Mouse (Mus musculus) urinary bladder, postnatal 25 days (tissue): Measurements from ENCODE around the gene Atg3.

Experiments used
- DNase-seq: peaks from one replicate; pipeline ENCODE4 v3.0.0; 2022; ENCODE audit warnings: low spot score

The Atg3 gene

GRCm38 (mm10) chr16:45158522-45159388, at the start of gene Atg3, which contains the start of gene Slc35a5:
Gene Atg3 (plus strand): TSS chr16:45158785.
Gene Slc35a5 (minus strand): TSS chr16:45158706.
- DNase-seq = peak; percentile 91

- DNase-seq = peak; percentile 61
These were observed 48.1 kb upstream of the Atg3 start for GRCm38 (mm10) chr16:45110498-45110897.

GRCm38 (mm10) chr16:45117200-45117599, 41.4 kb upstream of the Atg3 start:
- no peak for DNase-seq

GRCm38 (mm10) chr16:45118760-45119159, 39.8 kb upstream of the Atg3 start:
- DNase-seq = no peak

- no peak for DNase-seq
These were observed 37.6 kb upstream of the Atg3 start for GRCm38 (mm10) chr16:45120844-45121425.

GRCm38 (mm10) chr16:45122571-45122970, 36.0 kb upstream of the Atg3 start:
- DNase-seq = no peak

- no peak for DNase-seq
These were observed 34.1 kb upstream of the Atg3 start for GRCm38 (mm10) chr16:45124230-45125203.

GRCm38 (mm10) chr16:45127936-45128710, 30.5 kb upstream of the Atg3 start:
- DNase-seq = no peak

GRCm38 (mm10) chr16:45141711-45142110, 16.9 kb upstream of the Atg3 start:
- no peak for DNase-seq

- no peak for DNase-seq
These were observed 16.0 kb upstream of the Atg3 start for GRCm38 (mm10) chr16:45142565-45142964.

- DNase-seq = no peak
These were observed 13.5 kb upstream of the Atg3 start for GRCm38 (mm10) chr16:45145119-45145518.

- DNase-seq = no peak
These were observed 10.0 kb upstream of the Atg3 start for GRCm38 (mm10) chr16:45148488-45149082.

GRCm38 (mm10) chr16:45154741-45155250, 3.8 kb upstream of the Atg3 start:
- no peak for DNase-seq

- peak; percentile 69 for DNase-seq
These were observed 456 bp upstream of the Atg3 start for GRCm38 (mm10) chr16:45158136-45158521.

GRCm38 (mm10) chr16:45159389-45159716, 768 bp downstream of the Atg3 start:
- no peak for DNase-seq

GRCm38 (mm10) chr16:45178552-45178951, 20.0 kb downstream of the Atg3 start:
- DNase-seq = no peak

- DNase-seq = no peak
These were observed 23.2 kb downstream of the Atg3 start for GRCm38 (mm10) chr16:45181824-45182223.

- peak; percentile 58 for DNase-seq
These were observed 34.0 kb downstream of the Atg3 start for GRCm38 (mm10) chr16:45192613-45193012.

- peak; percentile 42 for DNase-seq
These were observed 38.2 kb downstream of the Atg3 start for GRCm38 (mm10) chr16:45196816-45197215.

GRCm38 (mm10) chr16:45201395-45201794, 42.8 kb downstream of the Atg3 start:
- no peak for DNase-seq

- no peak for DNase-seq
These were observed 45.9 kb downstream of the Atg3 start for GRCm38 (mm10) chr16:45204438-45204837.
